In genomic region chr2:129871246-129871645, GRCm38 (mm10) we compare ENCODE assay signal across 25 mouse cellular contexts.
A peak's percentile ranks its signal among the peaks of the same experiment; 100 is the strongest.
DNase-seq lines count a peak whose midpoint lies in the region; ATAC-seq and TF ChIP-seq lines count a peak whose summit lies in the region.
"Had no signal": no experiment of that assay in that cellular context is flagged by ENCODE, and none has a peak within 500 bp of the region (broad histone marks: within the 10 kb centered on the region; RNA-seq: fewer than 3 reads in every experiment).

No protein-coding gene starts in this region.

- H3K36me3 ChIP-seq in heart, embryonic 15.5 days: no peaks in the 10 kb centered on the region
- H3K36me3 ChIP-seq in liver, postnatal 0 days (replicated peaks; ENCODE audit: insufficient read depth, low read length): no peaks in the 10 kb centered on the region
- H3K36me3 ChIP-seq: embryonic facial prominence, embryonic 13.5 days; forebrain, embryonic 12.5 days; kidney, embryonic 15.5 days; limb, embryonic 13.5 days; liver, embryonic 12.5 days; midbrain, embryonic 12.5 days; neural tube, embryonic 15.5 days had no signal

- no peak for TF ChIP-seq CTCF in liver, postnatal 0 days (IDR thresholded peaks at IDR 0.05; ENCODE audit: low read depth)

- H3K9ac ChIP-seq in heart, embryonic 15.5 days: no peak overlapping the region
- no peak overlapping the region for H3K9ac ChIP-seq in liver, postnatal 0 days (replicated peaks)
- H3K9ac ChIP-seq: embryonic facial prominence, embryonic 13.5 days; forebrain, embryonic 12.5 days; kidney, embryonic 15.5 days; limb, embryonic 13.5 days; liver, embryonic 12.5 days; midbrain, embryonic 12.5 days; neural tube, embryonic 15.5 days had no signal

- DNase-seq in heart, adult 11 months: peak; percentile 92
- DNase-seq in heart, postnatal 14 days: no peak
- DNase-seq in ovary, adult 18-20 months (ENCODE audit: low spot score): peak; percentile 66
- DNase-seq in ovary, postnatal 14 days (ENCODE audit: low spot score): no peak
- no peak for DNase-seq in liver, postnatal 0 days
- no peak for DNase-seq in right cerebral cortex, adult 18-20 months
- DNase-seq: embryo, embryonic 11 days; gastrocnemius, adult 2 months; kidney, adult 11 months; kidney, postnatal 36 days; lung, adult 2 months; lung, postnatal 14 days; thymus, adult 2 months; thymus, postnatal 4 days had no signal

- no peak overlapping the region for H3K4me3 ChIP-seq in heart, embryonic 15.5 days
- H3K4me3 ChIP-seq in liver, postnatal 0 days (ENCODE audit: low read depth, low read length): no peak overlapping the region
- H3K4me3 ChIP-seq: embryonic facial prominence, embryonic 13.5 days; erythroblast, embryonic 14.5 days; forebrain, embryonic 12.5 days; gastrocnemius, adult 2 months; kidney, embryonic 15.5 days; limb, embryonic 13.5 days; liver, embryonic 12.5 days; midbrain, embryonic 12.5 days; neural tube, embryonic 15.5 days had no signal

- peak overlapping the region; percentile 62 for H3K27ac ChIP-seq in heart, embryonic 15.5 days
- no peak overlapping the region for H3K27ac ChIP-seq in liver, postnatal 0 days (ENCODE audit: low read depth)
- H3K27ac ChIP-seq: embryonic facial prominence, embryonic 13.5 days; forebrain, embryonic 12.5 days; gastrocnemius, adult 2 months; kidney, embryonic 15.5 days; limb, embryonic 13.5 days; liver, embryonic 12.5 days; midbrain, embryonic 12.5 days; neural tube, embryonic 15.5 days; stomach, postnatal 0 days had no signal

- intact Hi-C loops in heart, postnatal 14 days (cut with DNase I): loop anchor here (5.0 kb wide), 1 partner anchor 69 kb away; the partner anchor contains the start of gene Stk35

- H3K9me3 ChIP-seq in heart, embryonic 15.5 days (replicated peaks): no peaks in the 10 kb centered on the region
- H3K9me3 ChIP-seq in liver, postnatal 0 days (ENCODE audit: low read length): no peaks in the 10 kb centered on the region
- H3K9me3 ChIP-seq: embryonic facial prominence, embryonic 13.5 days; forebrain, embryonic 12.5 days; kidney, embryonic 15.5 days; limb, embryonic 13.5 days; liver, embryonic 12.5 days; midbrain, embryonic 12.5 days; neural tube, embryonic 15.5 days had no signal

- H3K27me3 ChIP-seq in heart, embryonic 15.5 days: no peaks in the 10 kb centered on the region
- H3K27me3 ChIP-seq in liver, postnatal 0 days (ENCODE audit: insufficient read depth, low read length): no peaks in the 10 kb centered on the region
- H3K27me3 ChIP-seq: embryonic facial prominence, embryonic 13.5 days; forebrain, embryonic 12.5 days; kidney, embryonic 15.5 days; limb, embryonic 13.5 days; liver, embryonic 12.5 days; midbrain, embryonic 12.5 days; neural tube, embryonic 15.5 days had no signal

- H3K4me1 ChIP-seq in heart, embryonic 15.5 days (replicated peaks): peaks cover 20% of the 10 kb centered on the region
- no peaks in the 10 kb centered on the region for H3K4me1 ChIP-seq in liver, postnatal 0 days (ENCODE audit: insufficient read depth)
- H3K4me1 ChIP-seq: embryonic facial prominence, embryonic 13.5 days; limb, embryonic 13.5 days; liver, embryonic 12.5 days had no signal

- 0 out of 2 replicates have a peak overlapping the region, but pooled peaks have one; percentile 4 for H3K4me2 ChIP-seq in heart, embryonic 15.5 days
- no peak overlapping the region for H3K4me2 ChIP-seq in liver, postnatal 0 days (ENCODE audit: low read depth, low read length)
- H3K4me2 ChIP-seq: embryonic facial prominence, embryonic 13.5 days; forebrain, embryonic 12.5 days; kidney, embryonic 15.5 days; limb, embryonic 13.5 days; liver, embryonic 12.5 days; midbrain, embryonic 12.5 days; neural tube, embryonic 15.5 days had no signal

- 58% methylated on average over 5 of the region's 5 CpGs for WGBS in heart, embryonic 15.5 days
- 87% methylated on average over 5 of the region's 5 CpGs for WGBS in liver, postnatal 0 days (ENCODE audit: insufficient replicate concordance)

- ATAC-seq in heart, embryonic 15.5 days (replicated peaks; ENCODE audit: insufficient number of reproducible peaks, insufficient read depth, low FRiP score, low read depth): peak; percentile 78; the same call in 1 of the 2 replicates
- no peak for ATAC-seq in liver, postnatal 0 days
- ATAC-seq: CD4-positive, CD25-positive, alpha-beta regulatory T cell, adult 4 months; liver, embryonic 12.5 days had no signal

- TF ChIP-seq EP300 in liver, postnatal 0 days (IDR thresholded peaks at IDR 0.05; ENCODE audit: low read depth): no peak

Comparison
In these comparisons a context has a peak if more than half of its experiments do, and no peak if none do; other contexts are left out.
1. DNase-seq: peak in heart, adult 11 months (single experiment) and ovary, adult 18-20 months (single experiment); none in heart, postnatal 14 days (0 of 2), ovary, postnatal 14 days (single experiment), liver, postnatal 0 days (single experiment) and right cerebral cortex, adult 18-20 months (single experiment).